Mouse (Mus musculus) stomach, embryonic 15.5 days (tissue): ENCODE data around the gene Prss56. TPM values are rescaled to one million over a fixed set of nuclear protein-coding genes. Genes with fewer than 3 reads are reported as not detected.
A peak's percentile ranks its signal among the peaks of the same experiment; 100 is the strongest.

Experiments
- ATAC-seq: fragments of 200-750 bp; cut with Nextera tagmentation; 2 replicates; pipeline ENCODE4 v1.8.0; 2017; ENCODE audit warnings: low read depth, moderate number of reproducible peaks, moderate TSS enrichment; ENCODE audit not compliant: insufficient read depth, low FRiP score
- H3K27ac ChIP-seq: fragments of 300-500 bp; sonication (generic); 2 replicates; pipeline ENCODE4 v1.5.1; 2015; ENCODE audit warnings: mild to moderate bottlenecking, inconsistent platforms
- H3K27me3 ChIP-seq: fragments of 300-500 bp; sonication (generic); replicated peaks from 2 replicates; pipeline ENCODE4 v1.6.1; 2015; ENCODE audit warnings: inconsistent platforms
- H3K36me3 ChIP-seq: fragments of 300-500 bp; sonication (generic); 2 replicates; pipeline ENCODE4 v1.6.1; 2015; ENCODE audit warnings: inconsistent platforms
- H3K4me1 ChIP-seq: fragments of 300-500 bp; sonication (generic); 2 replicates; pipeline ENCODE4 v1.6.1; 2015; ENCODE audit warnings: inconsistent platforms
- H3K4me2 ChIP-seq: fragments of 300-500 bp; sonication (generic); 2 replicates; pipeline ENCODE4 v1.6.1; 2015; ENCODE audit warnings: mild to moderate bottlenecking, inconsistent platforms
- H3K4me3 ChIP-seq: fragments of 300-500 bp; sonication (generic); replicated peaks from 2 replicates; pipeline ENCODE4 v1.5.1; 2015; ENCODE audit warnings: inconsistent platforms
- H3K9ac ChIP-seq: fragments of 300-500 bp; sonication (generic); 2 replicates; pipeline ENCODE4 v1.6.1; 2015; ENCODE audit warnings: inconsistent platforms
- H3K9me3 ChIP-seq: fragments of 300-500 bp; sonication (generic); 2 replicates; pipeline ENCODE4 v1.6.1; 2016; ENCODE audit warnings: inconsistent platforms
- WGBS: fragments of 180-500 bp; shearing (Covaris S2); methylation state at CpG from one replicate; pipeline ENCODE4 v1.1.7; 2015; 5-methylcytosine and 5-hydroxymethylcytosine counted together
- polyA plus RNA-seq: library from polyadenylated mRNA; unstranded; fragments of >200 nt; fragmentation: Nextera tagmentation; extraction: Ambion mirVana; gene quantifications from 2 replicates; pipeline ENCODE4 v1.2.1, GENCODE M21; 2015

Prss56 gene
- polyA plus RNA-seq, 1 experiment from 2014 or later, result not detected

DNA sequence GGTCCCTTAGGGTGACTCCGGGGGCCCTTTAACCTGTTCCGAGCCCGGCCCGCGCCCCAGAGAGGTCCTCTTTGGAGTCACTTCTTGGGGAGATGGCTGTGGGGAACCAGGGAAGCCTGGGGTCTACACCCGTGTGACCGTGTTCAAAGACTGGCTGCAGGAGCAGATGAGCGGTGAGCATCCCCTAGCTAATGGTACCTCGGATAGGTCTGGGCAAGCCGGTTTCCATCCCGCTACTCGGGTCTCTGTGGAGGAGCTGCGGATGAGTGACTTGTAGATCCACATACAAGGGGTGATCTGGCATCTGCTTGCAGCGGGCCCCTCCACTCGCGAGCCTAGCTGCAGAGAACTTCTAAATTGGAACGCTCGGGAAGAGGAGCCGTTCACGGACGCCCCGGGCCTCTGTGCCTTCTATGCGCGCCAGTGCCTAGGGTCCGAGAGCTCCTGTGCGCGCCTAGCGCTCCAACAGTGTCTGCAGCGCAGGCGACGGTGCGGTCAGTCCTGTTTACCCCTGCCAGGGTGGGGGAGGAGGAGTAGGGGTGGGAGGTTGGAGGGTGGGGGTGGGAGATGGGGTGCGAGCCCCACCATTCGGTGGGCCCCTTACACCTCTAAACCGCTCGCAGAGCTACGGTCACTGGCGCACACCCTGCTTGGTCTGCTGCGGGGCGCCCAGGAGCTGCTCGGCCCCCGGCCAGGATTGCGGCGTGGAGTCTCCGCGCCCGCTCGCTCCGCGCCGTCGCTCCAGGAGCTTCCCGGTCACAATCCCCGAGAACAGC, 3.3 kb downstream of the Prss56 start:
- WGBS, result 3% methylated on average over 54 of the region's 54 CpGs
- Histone ChIP-seq H3K9ac (peak overlapping the region; percentile 44), H3K27ac (no peak overlapping the region), H3K27me3 (peaks cover 48% of the 10 kb centered on the region), H3K9me3 (no peaks in the 10 kb centered on the region), H3K4me1 (peaks cover 16% of the 10 kb centered on the region), H3K4me3 (peak overlapping the region; percentile 54), H3K36me3 (no peaks in the 10 kb centered on the region), H3K4me2 (peak overlapping the region; percentile 97)
- ATAC-seq, result peak; percentile 48; the same call in 1 of the 2 replicates

DNA sequence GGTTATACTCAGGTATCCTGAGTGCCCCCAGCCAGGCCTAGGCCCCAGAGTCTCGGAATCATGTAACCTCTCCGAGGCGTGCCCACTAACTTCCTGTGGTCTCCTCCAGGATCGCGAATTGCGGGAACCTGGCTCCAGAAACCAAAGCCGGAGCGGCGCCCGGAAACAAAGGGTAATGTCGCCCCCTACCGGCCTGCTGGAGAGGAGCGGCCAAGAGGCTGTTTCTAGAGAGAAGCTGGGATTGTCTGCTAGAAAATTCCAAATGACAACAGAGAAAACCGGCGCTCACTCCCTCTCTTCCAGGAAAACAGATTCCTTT, 3.9 kb downstream of the Prss56 start:
- H3K36me3 ChIP-seq, result no peaks in the 10 kb centered on the region
- peak; percentile 1; the same call in 1 of the 2 replicates for ATAC-seq
- WGBS, result 0% methylated on average over 15 of the region's 15 CpGs
- no peak overlapping the region for H3K27ac ChIP-seq
- H3K4me1 ChIP-seq, result peaks cover 16% of the 10 kb centered on the region
- peak overlapping the region; percentile 97 for H3K4me2 ChIP-seq
- H3K4me3 ChIP-seq, result peak overlapping the region; percentile 54
- peaks cover 48% of the 10 kb centered on the region for H3K27me3 ChIP-seq
- peak overlapping the region; percentile 44 for H3K9ac ChIP-seq
- no peaks in the 10 kb centered on the region for H3K9me3 ChIP-seq

DNA sequence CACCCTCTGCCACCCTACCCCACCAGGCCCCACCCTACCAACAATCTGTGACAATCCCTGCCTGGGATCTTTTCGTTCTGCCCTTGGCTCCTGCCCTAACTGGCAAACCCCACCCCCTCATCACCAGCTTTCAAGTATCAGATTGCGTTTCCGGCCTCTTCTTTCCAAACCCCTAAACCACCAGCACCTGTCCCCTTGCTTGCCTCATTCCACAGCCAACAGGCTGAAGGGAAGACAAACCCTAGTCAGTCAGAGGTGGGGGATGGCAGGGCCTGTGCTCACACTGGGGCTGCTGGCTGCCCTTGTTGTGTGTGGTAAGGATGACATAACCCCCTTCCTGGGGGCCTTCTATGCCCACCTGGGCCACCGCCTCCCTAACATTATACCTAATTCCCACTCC, 7.3 kb downstream of the Prss56 start, which contains the start of gene Chrnd:
TSS of gene Chrnd (plus strand) at position 179 of the 400 bp plus-strand sequence.
- ATAC-seq, result no peak
- Histone ChIP-seq H3K4me1 (peaks cover 8% of the 10 kb centered on the region), H3K9ac (no peak within 1 kb of the TSS), H3K4me2 (no peak within 1 kb of the TSS), H3K27me3 (peaks cover 19% of the 10 kb centered on the region), H3K9me3 (no peaks in the 10 kb centered on the region), H3K27ac (no peak within 1 kb of the TSS), H3K36me3 (no peaks in the 10 kb centered on the region), H3K4me3 (no peak within 1 kb of the TSS)
- WGBS, result 26% methylated on average over 4 of the region's 4 CpGs

DNA sequence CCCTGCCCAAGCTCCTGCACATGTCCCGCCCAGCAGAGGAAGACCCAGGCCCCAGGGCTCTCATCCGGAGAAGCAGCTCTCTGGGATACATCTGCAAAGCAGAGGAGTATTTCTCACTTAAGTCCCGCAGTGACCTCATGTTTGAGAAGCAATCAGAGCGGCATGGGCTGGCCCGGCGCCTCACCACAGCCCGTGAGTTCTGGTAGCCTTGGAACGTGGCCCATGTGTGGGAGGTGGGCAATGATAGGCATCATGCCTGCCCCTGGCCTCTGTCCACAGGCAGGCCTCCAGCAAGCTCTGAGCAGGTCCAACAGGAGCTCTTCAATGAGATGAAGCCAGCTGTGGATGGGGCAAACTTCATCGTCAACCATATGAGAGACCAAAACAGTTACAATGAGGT, 14.2 kb downstream of the Prss56 start:
- H3K9me3 ChIP-seq, result no peaks in the 10 kb centered on the region
- H3K4me3 ChIP-seq, result no peak overlapping the region
- H3K4me1 ChIP-seq, result no peaks in the 10 kb centered on the region
- WGBS, result 85% methylated on average over 9 of the region's 9 CpGs
- H3K27me3 ChIP-seq, result no peaks in the 10 kb centered on the region
- no peak overlapping the region for H3K4me2 ChIP-seq
- no peak overlapping the region for H3K9ac ChIP-seq
- ATAC-seq, result no peak
- no peak overlapping the region for H3K27ac ChIP-seq
- H3K36me3 ChIP-seq, result no peaks in the 10 kb centered on the region

DNA sequence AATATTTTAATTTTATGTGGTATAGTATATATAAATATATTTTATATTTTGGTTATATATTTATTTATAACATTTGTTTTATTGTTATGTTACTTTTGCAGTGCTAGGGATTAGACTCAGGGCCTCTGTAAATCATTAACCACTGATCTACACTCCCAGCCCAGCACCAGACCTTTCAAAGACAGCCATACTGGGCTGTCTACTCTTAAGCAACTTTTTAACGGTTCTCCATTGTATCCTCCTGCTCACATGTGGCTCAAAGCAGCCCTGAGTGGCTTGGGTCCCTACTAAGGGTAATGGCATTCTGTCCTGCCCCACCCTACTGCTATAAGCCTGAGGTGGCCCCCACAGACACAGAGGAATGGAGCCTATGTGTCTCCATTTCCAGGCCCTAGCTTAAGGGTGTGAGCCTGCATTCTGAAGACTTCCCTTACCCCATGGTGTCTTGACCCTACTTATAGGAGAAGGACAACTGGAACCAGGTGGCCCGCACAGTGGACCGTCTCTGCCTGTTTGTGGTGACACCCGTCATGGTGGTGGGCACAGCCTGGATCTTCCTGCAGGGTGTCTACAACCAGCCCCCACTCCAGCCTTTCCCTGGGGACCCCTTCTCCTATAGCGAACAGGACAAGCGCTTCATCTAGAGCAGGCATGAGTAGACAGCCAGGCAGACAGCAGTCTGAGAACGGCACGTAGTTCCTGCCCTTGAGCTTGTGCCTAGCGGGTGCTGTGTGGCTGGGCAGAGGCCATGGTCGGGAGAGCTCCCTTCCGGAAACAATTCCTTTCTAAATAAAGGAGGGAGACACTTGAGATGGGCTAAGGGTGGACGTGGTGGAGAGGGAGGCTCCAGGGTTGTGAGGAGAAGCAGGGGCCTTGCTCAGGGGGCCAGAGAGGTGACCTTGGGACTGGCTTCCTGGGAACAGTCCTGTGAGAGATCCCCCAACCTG, 15.3 kb downstream of the Prss56 start:
- 68% methylated on average over 12 of the region's 12 CpGs for WGBS
- no peaks in the 10 kb centered on the region for H3K27me3 ChIP-seq
- H3K4me1 ChIP-seq, result no peaks in the 10 kb centered on the region
- H3K9ac ChIP-seq, result no peak overlapping the region
- H3K9me3 ChIP-seq, result no peaks in the 10 kb centered on the region
- no peaks in the 10 kb centered on the region for H3K36me3 ChIP-seq
- no peak for ATAC-seq
- no peak overlapping the region for H3K4me2 ChIP-seq
- no peak overlapping the region for H3K27ac ChIP-seq
- H3K4me3 ChIP-seq, result no peak overlapping the region

DNA sequence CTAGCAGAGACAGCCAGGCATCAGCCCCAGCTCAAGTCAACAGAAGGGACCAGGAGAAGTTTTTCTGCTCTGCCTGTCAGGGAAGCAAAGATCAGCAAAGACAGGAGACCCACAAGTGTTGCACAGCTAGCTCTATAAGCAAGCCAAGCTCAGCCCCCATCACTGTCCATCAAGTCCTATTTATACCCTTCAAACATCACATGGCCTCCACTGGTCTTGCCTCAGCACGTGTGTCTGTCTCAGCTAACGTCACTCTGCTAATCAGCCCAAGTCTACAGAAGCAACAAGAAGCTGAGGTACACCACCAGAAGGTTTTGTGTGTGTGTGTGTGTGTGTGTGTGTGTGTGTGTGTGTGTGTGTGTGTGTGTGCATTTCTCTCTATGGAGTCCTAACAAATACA, 17.7 kb downstream of the Prss56 start:
- no peak overlapping the region for H3K27ac ChIP-seq
- H3K27me3 ChIP-seq, result 0 out of 2 replicates have a peak, but pooled peaks cover 1% of the 10 kb centered on the region
- no peaks in the 10 kb centered on the region for H3K9me3 ChIP-seq
- no peaks in the 10 kb centered on the region for H3K4me1 ChIP-seq
- H3K36me3 ChIP-seq, result no peaks in the 10 kb centered on the region
- 56% methylated on average over 2 of the region's 2 CpGs for WGBS
- H3K9ac ChIP-seq, result no peak overlapping the region
- no peak for ATAC-seq
- no peak overlapping the region for H3K4me3 ChIP-seq
- no peak overlapping the region for H3K4me2 ChIP-seq

DNA sequence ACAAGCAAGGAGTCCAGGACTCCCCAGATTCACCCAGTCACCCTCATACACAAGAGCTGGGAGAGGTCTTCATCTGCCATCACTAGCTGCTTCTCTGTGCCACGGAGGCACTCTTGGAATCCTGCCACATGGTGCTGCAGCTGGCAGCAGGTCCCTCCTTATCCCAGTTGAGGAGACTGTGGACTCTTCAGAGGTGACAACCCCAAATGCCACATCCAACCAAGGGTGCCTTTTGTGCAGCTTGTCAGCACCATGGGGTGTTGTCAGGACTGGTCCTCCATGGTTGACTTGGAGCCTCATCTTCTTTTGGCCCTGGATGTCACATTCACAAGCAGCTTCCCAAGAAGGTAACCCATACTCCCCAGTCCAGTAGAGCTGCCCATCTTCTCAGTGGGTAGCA, 18.7 kb downstream of the Prss56 start:
- H3K4me1 ChIP-seq, result no peaks in the 10 kb centered on the region
- H3K27ac ChIP-seq, result no peak overlapping the region
- no peak overlapping the region for H3K9ac ChIP-seq
- no peak overlapping the region for H3K4me2 ChIP-seq
- H3K9me3 ChIP-seq, result no peaks in the 10 kb centered on the region
- H3K27me3 ChIP-seq, result 0 out of 2 replicates have a peak, but pooled peaks cover 7% of the 10 kb centered on the region
- no peak overlapping the region for H3K4me3 ChIP-seq
- H3K36me3 ChIP-seq, result no peaks in the 10 kb centered on the region
- no peak for ATAC-seq
- 61% methylated on average over 1 of the region's 1 CpGs for WGBS

DNA sequence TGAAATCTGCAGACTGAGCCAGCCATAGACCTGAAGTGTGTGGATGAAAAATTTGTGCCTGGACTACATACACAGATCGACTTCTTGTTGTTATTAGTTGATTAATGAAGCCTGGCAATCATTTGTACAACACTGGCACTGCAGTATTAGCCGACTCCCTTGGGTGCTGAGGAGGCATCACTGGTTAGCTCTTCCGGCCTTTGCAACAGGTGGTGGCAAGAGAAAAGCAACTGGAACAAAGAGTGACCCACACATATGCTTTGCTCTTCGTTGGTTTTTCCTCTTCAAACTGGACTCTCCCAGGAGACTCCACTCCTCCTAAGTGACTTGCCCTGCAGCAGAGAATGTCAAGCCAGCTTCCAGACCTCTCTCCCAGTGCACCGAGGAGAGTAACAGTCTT, 20.7 kb downstream of the Prss56 start:
- Histone ChIP-seq H3K36me3 (no peaks in the 10 kb centered on the region), H3K4me3 (no peak overlapping the region), H3K27ac (no peak overlapping the region), H3K4me2 (no peak overlapping the region), H3K4me1 (no peaks in the 10 kb centered on the region), H3K27me3 (peaks cover 17% of the 10 kb centered on the region; the same call in 1 of the 2 replicates), H3K9me3 (no peaks in the 10 kb centered on the region), H3K9ac (no peak overlapping the region)
- no peak for ATAC-seq
- 77% methylated on average over 5 of the region's 5 CpGs for WGBS

DNA sequence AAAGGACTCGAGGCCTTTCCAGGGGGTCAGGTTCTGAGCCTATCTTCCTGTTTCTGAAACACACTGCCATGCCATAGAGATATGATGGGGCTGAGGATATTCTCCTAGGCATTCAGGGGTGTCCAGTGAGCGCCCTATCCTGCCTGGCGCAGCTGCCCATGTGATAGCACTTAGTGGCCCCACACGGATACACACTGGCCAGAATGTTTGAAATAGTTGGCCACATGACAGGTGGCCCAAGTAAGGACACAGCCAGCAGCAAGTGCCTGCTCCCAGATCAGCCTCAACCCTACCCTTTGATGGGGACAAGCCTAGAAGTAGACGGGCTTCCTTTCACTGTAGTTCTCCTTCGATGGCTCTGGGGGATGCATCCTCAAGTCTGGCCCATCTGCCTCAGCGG, 21.4 kb downstream of the Prss56 start, which contains the start of gene Chrng:
TSS of gene Chrng (plus strand) at position 193 of the 400 bp plus-strand sequence.
- Histone ChIP-seq H3K4me1 (no peaks in the 10 kb centered on the region), H3K27me3 (peaks cover 17% of the 10 kb centered on the region; the same call in 1 of the 2 replicates), H3K4me2 (no peak within 1 kb of the TSS), H3K9me3 (no peaks in the 10 kb centered on the region), H3K36me3 (no peaks in the 10 kb centered on the region), H3K27ac (no peak within 1 kb of the TSS), H3K4me3 (no peak within 1 kb of the TSS), H3K9ac (no peak within 1 kb of the TSS)
- no peak for ATAC-seq
- 86% methylated on average over 7 of the region's 7 CpGs for WGBS

DNA sequence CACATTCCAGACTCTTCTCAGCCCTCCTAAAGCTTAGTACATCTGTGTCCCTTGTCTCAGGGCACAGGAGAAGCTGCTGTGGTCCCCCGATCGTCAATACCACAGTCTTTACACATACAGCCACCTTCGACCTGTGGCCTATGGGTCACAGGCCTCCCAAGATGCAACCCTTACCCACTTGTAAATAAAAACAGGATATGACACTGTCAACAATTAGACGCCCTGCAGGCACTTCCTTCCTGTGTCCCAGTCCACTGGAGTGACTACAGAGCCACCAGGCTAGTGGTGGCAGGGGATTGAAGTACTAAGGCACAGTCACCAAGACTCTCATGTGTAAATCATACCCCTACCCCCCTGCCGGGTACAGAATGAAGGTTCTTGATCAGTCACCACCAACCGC, 21.9 kb downstream of the Prss56 start:
- Histone ChIP-seq H3K9me3 (no peaks in the 10 kb centered on the region), H3K27ac (no peak overlapping the region), H3K27me3 (peaks cover 17% of the 10 kb centered on the region; the same call in 1 of the 2 replicates), H3K4me3 (no peak overlapping the region), H3K36me3 (no peaks in the 10 kb centered on the region), H3K4me1 (no peaks in the 10 kb centered on the region), H3K9ac (no peak overlapping the region), H3K4me2 (no peak overlapping the region)
- ATAC-seq, result no peak
- 52% methylated on average over 6 of the region's 6 CpGs for WGBS

DNA sequence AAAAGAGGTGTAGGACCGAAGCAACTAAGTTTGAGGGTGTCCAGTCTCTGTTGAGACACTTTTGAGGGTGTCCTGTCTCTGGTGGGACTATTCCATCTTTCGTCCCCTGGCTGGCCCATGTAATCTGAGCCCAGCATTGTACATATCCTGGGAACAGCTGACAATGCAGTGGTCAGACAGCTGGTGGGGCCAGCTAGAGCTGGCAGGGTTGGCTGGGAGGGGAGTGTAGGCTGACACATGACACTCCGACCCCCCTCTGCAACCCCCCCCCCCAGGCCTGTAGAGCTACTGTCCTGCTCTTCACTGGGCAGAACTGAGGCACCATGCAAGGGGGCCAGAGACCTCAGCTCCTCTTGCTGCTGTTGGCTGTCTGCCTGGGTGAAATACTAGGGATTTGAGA, 22.4 kb downstream of the Prss56 start:
- Histone ChIP-seq H3K4me2 (no peak overlapping the region), H3K9ac (no peak overlapping the region), H3K9me3 (no peaks in the 10 kb centered on the region), H3K36me3 (no peaks in the 10 kb centered on the region), H3K27me3 (peaks cover 17% of the 10 kb centered on the region; the same call in 1 of the 2 replicates), H3K4me1 (no peaks in the 10 kb centered on the region), H3K4me3 (no peak overlapping the region), H3K27ac (no peak overlapping the region)
- 33% methylated on average over 3 of the region's 3 CpGs for WGBS
- ATAC-seq, result no peak

DNA sequence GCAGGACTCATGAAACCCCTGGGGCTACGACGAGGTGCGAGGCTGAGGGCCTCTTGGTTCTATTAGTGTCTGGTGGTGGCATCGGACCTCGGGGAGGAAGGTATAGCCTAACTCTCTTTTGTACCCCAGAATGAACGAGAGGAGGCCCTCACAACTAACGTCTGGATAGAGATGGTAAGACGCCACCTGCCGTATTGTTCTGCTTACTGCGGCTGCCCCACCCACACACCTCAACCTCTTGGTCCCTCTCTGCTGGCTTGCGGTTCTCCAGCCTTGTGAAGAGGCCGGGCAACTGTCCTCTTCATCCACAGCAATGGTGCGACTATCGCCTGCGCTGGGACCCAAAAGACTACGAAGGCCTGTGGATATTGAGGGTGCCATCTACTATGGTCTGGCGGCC, 23.2 kb downstream of the Prss56 start:
- no peaks in the 10 kb centered on the region for H3K4me1 ChIP-seq
- H3K9ac ChIP-seq, result no peak overlapping the region
- no peak overlapping the region for H3K27ac ChIP-seq
- no peak for ATAC-seq
- 17% methylated on average over 17 of the region's 17 CpGs for WGBS
- peaks cover 17% of the 10 kb centered on the region; the same call in 1 of the 2 replicates for H3K27me3 ChIP-seq
- no peak overlapping the region for H3K4me3 ChIP-seq
- no peaks in the 10 kb centered on the region for H3K36me3 ChIP-seq
- H3K4me2 ChIP-seq, result no peak overlapping the region
- H3K9me3 ChIP-seq, result no peaks in the 10 kb centered on the region
